Mouse (Mus musculus): Measurements from ENCODE around the gene Mast1. TPM values are rescaled to one million over a fixed set of nuclear protein-coding genes. Genes with fewer than 3 reads are reported as not detected.

Mast1 gene
- polyA plus RNA-seq, 2 experiments from 2014 or later: 0.64 to 1.0 TPM

- peak; percentile 69 for ATAC-seq
Observed at GRCm38 (mm10) chr8:84871376-84872308, 65.5 kb downstream of the Mast1 start, which contains the start of gene Syce2. TSS of gene Syce2 (plus strand) at chr8:84872111.

Other genes starting within 250 kb of the Mast1 start
- 10 to 100 TPM in 1 of 2 experiments, 1 to 10 TPM in 1; 9.4 to 12.5 TPM for gene Nacc1, start 249.5 kb downstream of the Mast1 start, polyA plus RNA-seq (2017; shearing (Covaris generic))
- gene Lyl1, start 235.9 kb downstream of the Mast1 start, polyA plus RNA-seq (2017; shearing (Covaris generic)): 1 to 10 TPM in 1 of 2 experiments, under 1 TPM in 1; 0.85 to 1.2 TPM
- gene G430095P16Rik, start 214.4 kb downstream of the Mast1 start, polyA plus RNA-seq (2017; shearing (Covaris generic)): 10 to 100 TPM; 20.2 to 37.5 TPM
- gene Nfix, start 137.0 kb downstream of the Mast1 start, polyA plus RNA-seq (2017; shearing (Covaris generic)): 1 to 10 TPM; 2.0 to 2.2 TPM
- 1 to 10 TPM; 4.2 to 4.5 TPM for gene Dand5, start 114.5 kb downstream of the Mast1 start, polyA plus RNA-seq (2017; shearing (Covaris generic))
- 10 to 100 TPM; 18.5 to 21.5 TPM for gene Gadd45gip1, start 105.8 kb downstream of the Mast1 start, polyA plus RNA-seq (2017; shearing (Covaris generic))
- 100 to 1,000 TPM; 125 to 131 TPM for gene Rad23a, start 96.7 kb downstream of the Mast1 start, polyA plus RNA-seq (2017; shearing (Covaris generic))
- 100 to 1,000 TPM; 269 to 303 TPM for gene Calr, start 90.4 kb downstream of the Mast1 start, polyA plus RNA-seq (2017; shearing (Covaris generic))
- 10 to 100 TPM; 45.8 to 58.4 TPM for gene Farsa, start 80.4 kb downstream of the Mast1 start, polyA plus RNA-seq (2017; shearing (Covaris generic))
- gene Syce2, start 65.2 kb downstream of the Mast1 start, polyA plus RNA-seq (2017; shearing (Covaris generic)): 10 to 100 TPM in 1 of 2 experiments, 1 to 10 TPM in 1; 8.2 to 15.0 TPM
- 10 to 100 TPM; 11.3 to 15.1 TPM for gene Gcdh, start 43.4 kb downstream of the Mast1 start, polyA plus RNA-seq (2017; shearing (Covaris generic))
- gene Klf1, start 35.4 kb downstream of the Mast1 start, polyA plus RNA-seq (2017; shearing (Covaris generic)): 1 to 10 TPM in 1 of 2 experiments, not detected in 1; 1.1 TPM
- 10 to 100 TPM; 15.1 to 18.1 TPM for gene Dnase2a, start 28.8 kb downstream of the Mast1 start, polyA plus RNA-seq (2017; shearing (Covaris generic))
- gene Rtbdn, start 9.6 kb upstream of the Mast1 start, polyA plus RNA-seq (2017; shearing (Covaris generic)): not detected
- gene Gm49661, start 32.1 kb upstream of the Mast1 start, polyA plus RNA-seq (2017; shearing (Covaris generic)): not detected
- 100 to 1,000 TPM; 246 to 312 TPM for gene Prdx2, start 32.2 kb upstream of the Mast1 start, polyA plus RNA-seq (2017; shearing (Covaris generic))
- gene Rnaseh2a, start 32.4 kb upstream of the Mast1 start, polyA plus RNA-seq (2017; shearing (Covaris generic)): 10 to 100 TPM; 68.9 to 91.0 TPM
- 10 to 100 TPM; 28.9 to 30.5 TPM for gene Junb, start 41.4 kb upstream of the Mast1 start, polyA plus RNA-seq (2017; shearing (Covaris generic))
- 1 to 10 TPM; 2.6 to 3.0 TPM for gene Hook2, start 53.2 kb upstream of the Mast1 start, polyA plus RNA-seq (2017; shearing (Covaris generic))
- not detected for gene Best2, start 77.2 kb upstream of the Mast1 start, polyA plus RNA-seq (2017; shearing (Covaris generic))
- gene Asna1, start 87.9 kb upstream of the Mast1 start, polyA plus RNA-seq (2017; shearing (Covaris generic)): 10 to 100 TPM; 55.6 to 98.1 TPM
- gene Trir, start 89.5 kb upstream of the Mast1 start, polyA plus RNA-seq (2017; shearing (Covaris generic)): 10 to 100 TPM; 26.8 to 30.5 TPM
- gene Tnpo2, start 99.6 kb upstream of the Mast1 start, polyA plus RNA-seq (2017; shearing (Covaris generic)): 10 to 100 TPM in 1 of 2 experiments, 1 to 10 TPM in 1; 9.2 to 19.4 TPM
- 1 to 10 TPM; 2.8 to 3.1 TPM for gene Fbxw9, start 122.7 kb upstream of the Mast1 start, polyA plus RNA-seq (2017; shearing (Covaris generic))
- gene Gm5741, start 130.6 kb upstream of the Mast1 start, polyA plus RNA-seq (2017; shearing (Covaris generic)): not detected
- 10 to 100 TPM; 28.3 to 29.8 TPM for gene Dhps, start 134.4 kb upstream of the Mast1 start, polyA plus RNA-seq (2017; shearing (Covaris generic))
- 100 to 1,000 TPM; 132 to 134 TPM for gene Wdr83os, start 143.4 kb upstream of the Mast1 start, polyA plus RNA-seq (2017; shearing (Covaris generic))
- gene Wdr83, start 143.9 kb upstream of the Mast1 start, polyA plus RNA-seq (2017; shearing (Covaris generic)): 10 to 100 TPM; 33.1 to 46.7 TPM
- 10 to 100 TPM; 64.8 to 82.0 TPM for gene Man2b1, start 145.9 kb upstream of the Mast1 start, polyA plus RNA-seq (2017; shearing (Covaris generic))
- gene Zfp791, start 185.7 kb upstream of the Mast1 start, polyA plus RNA-seq (2017; shearing (Covaris generic)): not detected
- gene Cks1brt, start 214.6 kb upstream of the Mast1 start, polyA plus RNA-seq (2017; shearing (Covaris generic)): under 1 TPM in 1 of 2 experiments, not detected in 1; 0.20 TPM